Mouse (Mus musculus): ENCODE data around the gene Cap2. TPM values are rescaled to one million over a fixed set of nuclear protein-coding genes. Genes with fewer than 3 reads are reported as not detected.
A peak's percentile ranks its signal among the peaks of the same experiment; 100 is the strongest.

Cap2 gene
- polyA plus RNA-seq, 1 experiment from 2014 or later, result 35.1 TPM

- no peaks in the 10 kb centered on the region for H3K4me1 ChIP-seq (ENCODE audit: control insufficient read depth, insufficient read depth, low read length)
- no peak overlapping the region for H3K4me3 ChIP-seq (ENCODE audit: low read depth, low read length)
- H3K36me3 ChIP-seq (ENCODE audit: control insufficient read depth, insufficient read depth, low read length), result no peaks in the 10 kb centered on the region
- H3K4me2 ChIP-seq (ENCODE audit: low read depth, low read length), result no peak overlapping the region
- ATAC-seq (ENCODE audit: low read depth), result no peak
- H3K27me3 ChIP-seq (replicated peaks; ENCODE audit: control insufficient read depth, insufficient read depth, low read length), result no peaks in the 10 kb centered on the region
- no peak overlapping the region for H3K27ac ChIP-seq (replicated peaks; ENCODE audit: low read depth, low read length)
- no peak for DNase-seq (ENCODE audit: low spot score)
- peaks cover 5% of the 10 kb centered on the region; the same call in 1 of the 2 replicates for H3K9me3 ChIP-seq (ENCODE audit: control insufficient read depth, low read length)
- no peak overlapping the region for H3K9ac ChIP-seq (ENCODE audit: low read depth, low read length)
- WGBS, result 85% methylated on average over 9 of the region's 9 CpGs
Measured at GRCm38 (mm10) chr13:46554736-46555135, 53.1 kb downstream of the Cap2 start.

- DNase-seq (ENCODE audit: low spot score), result no peak
- 72% methylated on average over 5 of the region's 5 CpGs for WGBS
- peak; percentile 53; the same call in 1 of the 2 replicates for ATAC-seq (ENCODE audit: low read depth)
Measured at GRCm38 (mm10) chr13:46565913-46566312, 64.3 kb downstream of the Cap2 start.

GRCm38 (mm10) chr13:46569469-46569868, 67.8 kb downstream of the Cap2 start:
- Histone ChIP-seq H3K27ac (replicated peaks; ENCODE audit: low read depth, low read length) (no peak overlapping the region), H3K4me3 (ENCODE audit: low read depth, low read length) (no peak overlapping the region), H3K9ac (ENCODE audit: low read depth, low read length) (no peak overlapping the region), H3K27me3 (replicated peaks; ENCODE audit: control insufficient read depth, insufficient read depth, low read length) (no peaks in the 10 kb centered on the region), H3K36me3 (ENCODE audit: control insufficient read depth, insufficient read depth, low read length) (no peaks in the 10 kb centered on the region), H3K4me1 (ENCODE audit: control insufficient read depth, insufficient read depth, low read length) (peaks cover 14% of the 10 kb centered on the region; the same call in 1 of the 2 replicates), H3K4me2 (ENCODE audit: low read depth, low read length) (no peak overlapping the region), H3K9me3 (ENCODE audit: control insufficient read depth, low read length) (no peaks in the 10 kb centered on the region)
- no peak for DNase-seq (ENCODE audit: low spot score)
- WGBS, result 70% methylated on average over 8 of the region's 8 CpGs
- no peak for ATAC-seq (ENCODE audit: low read depth)

More at GRCm38 (mm10) chr13:46565913-46566312, 64.3 kb downstream of the Cap2 start:
- H3K27me3 ChIP-seq (replicated peaks; ENCODE audit: control insufficient read depth, insufficient read depth, low read length), result no peaks in the 10 kb centered on the region
- H3K9me3 ChIP-seq (ENCODE audit: control insufficient read depth, low read length), result no peaks in the 10 kb centered on the region
- H3K4me2 ChIP-seq (ENCODE audit: low read depth, low read length), result no peak overlapping the region
- no peak overlapping the region for H3K27ac ChIP-seq (replicated peaks; ENCODE audit: low read depth, low read length)
- no peaks in the 10 kb centered on the region for H3K36me3 ChIP-seq (ENCODE audit: control insufficient read depth, insufficient read depth, low read length)
- H3K4me3 ChIP-seq (ENCODE audit: low read depth, low read length), result no peak overlapping the region
- H3K9ac ChIP-seq (ENCODE audit: low read depth, low read length), result no peak overlapping the region
- H3K4me1 ChIP-seq (ENCODE audit: control insufficient read depth, insufficient read depth, low read length), result peaks cover 3% of the 10 kb centered on the region; the same call in 1 of the 2 replicates

GRCm38 (mm10) chr13:46571141-46571592, 69.5 kb downstream of the Cap2 start:
- H3K9me3 ChIP-seq (ENCODE audit: control insufficient read depth, low read length), result no peaks in the 10 kb centered on the region
- H3K27ac ChIP-seq (replicated peaks; ENCODE audit: low read depth, low read length), result no peak overlapping the region
- peaks cover 14% of the 10 kb centered on the region; the same call in 1 of the 2 replicates for H3K4me1 ChIP-seq (ENCODE audit: control insufficient read depth, insufficient read depth, low read length)
- H3K4me3 ChIP-seq (ENCODE audit: low read depth, low read length), result no peak overlapping the region
- peak; percentile 72 for DNase-seq (ENCODE audit: low spot score)
- no peaks in the 10 kb centered on the region for H3K36me3 ChIP-seq (ENCODE audit: control insufficient read depth, insufficient read depth, low read length)
- WGBS, result 9% methylated on average over 12 of the region's 12 CpGs
- peak overlapping the region; percentile 32 for H3K4me2 ChIP-seq (ENCODE audit: low read depth, low read length)
- no peaks in the 10 kb centered on the region for H3K27me3 ChIP-seq (replicated peaks; ENCODE audit: control insufficient read depth, insufficient read depth, low read length)
- H3K9ac ChIP-seq (ENCODE audit: low read depth, low read length), result no peak overlapping the region
- ATAC-seq (ENCODE audit: low read depth), result peak; percentile 64

GRCm38 (mm10) chr13:46571961-46572647, 70.5 kb downstream of the Cap2 start:
- ATAC-seq (ENCODE audit: low read depth) (peak; percentile 62; the same call in 1 of the 2 replicates), DNase-seq (ENCODE audit: low spot score) (peak; percentile 86)
- Histone ChIP-seq H3K36me3 (ENCODE audit: control insufficient read depth, insufficient read depth, low read length) (no peaks in the 10 kb centered on the region), H3K9me3 (ENCODE audit: control insufficient read depth, low read length) (no peaks in the 10 kb centered on the region), H3K27me3 (replicated peaks; ENCODE audit: control insufficient read depth, insufficient read depth, low read length) (no peaks in the 10 kb centered on the region), H3K4me1 (ENCODE audit: control insufficient read depth, insufficient read depth, low read length) (peaks cover 14% of the 10 kb centered on the region; the same call in 1 of the 2 replicates), H3K4me2 (ENCODE audit: low read depth, low read length) (peak overlapping the region; percentile 38), H3K27ac (replicated peaks; ENCODE audit: low read depth, low read length) (no peak overlapping the region), H3K4me3 (ENCODE audit: low read depth, low read length) (no peak overlapping the region), H3K9ac (ENCODE audit: low read depth, low read length) (no peak overlapping the region)
- WGBS, result 45% methylated on average over 11 of the region's 11 CpGs

- Histone ChIP-seq H3K4me2 (ENCODE audit: low read depth, low read length) (peak overlapping the region; percentile 38; the same call in 1 of the 2 replicates), H3K4me3 (ENCODE audit: low read depth, low read length) (no peak overlapping the region), H3K9ac (ENCODE audit: low read depth, low read length) (no peak overlapping the region), H3K4me1 (ENCODE audit: control insufficient read depth, insufficient read depth, low read length) (peaks cover 14% of the 10 kb centered on the region; the same call in 1 of the 2 replicates), H3K9me3 (ENCODE audit: control insufficient read depth, low read length) (no peaks in the 10 kb centered on the region), H3K27me3 (replicated peaks; ENCODE audit: control insufficient read depth, insufficient read depth, low read length) (no peaks in the 10 kb centered on the region), H3K36me3 (ENCODE audit: control insufficient read depth, insufficient read depth, low read length) (no peaks in the 10 kb centered on the region), H3K27ac (replicated peaks; ENCODE audit: low read depth, low read length) (no peak overlapping the region)
- no peak for DNase-seq (ENCODE audit: low spot score)
- ATAC-seq (ENCODE audit: low read depth), result no peak
- 42% methylated on average over 9 of the region's 9 CpGs for WGBS
Measured at GRCm38 (mm10) chr13:46572648-46573163, 71.1 kb downstream of the Cap2 start.

- Histone ChIP-seq H3K9ac (ENCODE audit: low read depth, low read length) (no peak overlapping the region), H3K4me3 (ENCODE audit: low read depth, low read length) (no peak overlapping the region), H3K4me1 (ENCODE audit: control insufficient read depth, insufficient read depth, low read length) (peaks cover 14% of the 10 kb centered on the region; the same call in 1 of the 2 replicates), H3K4me2 (ENCODE audit: low read depth, low read length) (no peak overlapping the region), H3K27me3 (replicated peaks; ENCODE audit: control insufficient read depth, insufficient read depth, low read length) (no peaks in the 10 kb centered on the region), H3K27ac (replicated peaks; ENCODE audit: low read depth, low read length) (no peak overlapping the region), H3K9me3 (ENCODE audit: control insufficient read depth, low read length) (no peaks in the 10 kb centered on the region), H3K36me3 (ENCODE audit: control insufficient read depth, insufficient read depth, low read length) (no peaks in the 10 kb centered on the region)
- no peak for ATAC-seq (ENCODE audit: low read depth)
- no peak for DNase-seq (ENCODE audit: low spot score)
- WGBS, result 82% methylated on average over 5 of the region's 5 CpGs
Measured at GRCm38 (mm10) chr13:46574201-46574600, 72.6 kb downstream of the Cap2 start.

- DNase-seq (ENCODE audit: low spot score), result no peak
- peaks cover 14% of the 10 kb centered on the region; the same call in 1 of the 2 replicates for H3K4me1 ChIP-seq (ENCODE audit: control insufficient read depth, insufficient read depth, low read length)
- no peaks in the 10 kb centered on the region for H3K36me3 ChIP-seq (ENCODE audit: control insufficient read depth, insufficient read depth, low read length)
- no peaks in the 10 kb centered on the region for H3K27me3 ChIP-seq (replicated peaks; ENCODE audit: control insufficient read depth, insufficient read depth, low read length)
- H3K9me3 ChIP-seq (ENCODE audit: control insufficient read depth, low read length), result no peaks in the 10 kb centered on the region
- WGBS, result 84% methylated on average over 4 of the region's 4 CpGs
- no peak for ATAC-seq (ENCODE audit: low read depth)
- H3K27ac ChIP-seq (replicated peaks; ENCODE audit: low read depth, low read length), result no peak overlapping the region
- H3K4me2 ChIP-seq (ENCODE audit: low read depth, low read length), result no peak overlapping the region
- no peak overlapping the region for H3K9ac ChIP-seq (ENCODE audit: low read depth, low read length)
- H3K4me3 ChIP-seq (ENCODE audit: low read depth, low read length), result no peak overlapping the region
Measured at GRCm38 (mm10) chr13:46574707-46575106, 73.1 kb downstream of the Cap2 start.
